Mouse (Mus musculus) layer of hippocampus, adult 11-12 months (tissue): ENCODE measurements around the gene Fbxo46.
A peak's percentile ranks its signal among the peaks of the same experiment; 100 is the strongest.

Experiments
- DNase-seq: peaks from one replicate; pipeline ENCODE4 v3.0.0; 2022; ENCODE audit warnings: low spot score

Gene Fbxo46

GRCm38 (mm10) chr7:19169506-19169905 lies 49.8 kb downstream of the Fbxo46 start:
- no peak for DNase-seq

GRCm38 (mm10) chr7:19170142-19170541 lies 50.5 kb downstream of the Fbxo46 start:
- DNase-seq: no peak

DNA sequence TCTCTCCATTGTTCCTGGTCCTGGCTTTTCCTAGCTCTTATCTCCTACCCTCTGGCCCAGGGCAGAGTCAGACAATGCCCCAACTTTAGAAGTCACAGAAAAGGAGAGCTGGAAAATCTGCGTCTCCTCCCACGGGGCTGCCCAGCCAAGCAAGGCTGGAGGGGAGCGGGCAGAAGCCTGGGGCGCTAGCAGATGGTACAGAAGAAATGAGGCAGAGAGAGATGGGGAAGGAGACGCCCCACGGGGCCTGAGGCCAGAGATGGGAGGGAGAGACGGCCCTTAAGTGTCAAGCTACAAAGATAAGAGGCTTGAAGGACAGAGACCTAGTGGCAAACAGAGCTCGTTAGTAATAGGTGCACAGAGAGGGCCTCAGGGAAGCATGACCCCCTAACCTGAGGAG lies 52.2 kb downstream of the Fbxo46 start:
- DNase-seq: no peak

DNA sequence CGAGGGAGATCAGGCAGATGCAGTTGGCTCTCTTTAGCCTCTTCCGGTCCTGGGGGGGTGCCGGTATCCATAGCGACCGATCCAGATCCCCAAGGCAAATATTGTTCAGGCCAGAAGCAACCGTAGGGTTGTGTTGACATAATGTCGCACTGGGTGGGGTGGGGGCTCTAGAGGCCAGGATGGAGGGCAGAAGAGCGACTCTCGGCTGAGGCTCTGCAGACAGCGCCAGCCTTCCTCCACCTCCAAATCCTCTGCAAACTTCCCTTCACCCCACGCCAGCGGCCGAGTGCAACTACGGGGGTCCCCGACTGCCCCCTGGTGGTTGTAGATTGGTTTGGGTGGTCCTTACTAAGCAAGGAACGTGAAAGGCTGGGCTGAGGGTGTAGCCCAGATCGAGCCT lies 53.2 kb downstream of the Fbxo46 start:
- peak; percentile 92 for DNase-seq

DNA sequence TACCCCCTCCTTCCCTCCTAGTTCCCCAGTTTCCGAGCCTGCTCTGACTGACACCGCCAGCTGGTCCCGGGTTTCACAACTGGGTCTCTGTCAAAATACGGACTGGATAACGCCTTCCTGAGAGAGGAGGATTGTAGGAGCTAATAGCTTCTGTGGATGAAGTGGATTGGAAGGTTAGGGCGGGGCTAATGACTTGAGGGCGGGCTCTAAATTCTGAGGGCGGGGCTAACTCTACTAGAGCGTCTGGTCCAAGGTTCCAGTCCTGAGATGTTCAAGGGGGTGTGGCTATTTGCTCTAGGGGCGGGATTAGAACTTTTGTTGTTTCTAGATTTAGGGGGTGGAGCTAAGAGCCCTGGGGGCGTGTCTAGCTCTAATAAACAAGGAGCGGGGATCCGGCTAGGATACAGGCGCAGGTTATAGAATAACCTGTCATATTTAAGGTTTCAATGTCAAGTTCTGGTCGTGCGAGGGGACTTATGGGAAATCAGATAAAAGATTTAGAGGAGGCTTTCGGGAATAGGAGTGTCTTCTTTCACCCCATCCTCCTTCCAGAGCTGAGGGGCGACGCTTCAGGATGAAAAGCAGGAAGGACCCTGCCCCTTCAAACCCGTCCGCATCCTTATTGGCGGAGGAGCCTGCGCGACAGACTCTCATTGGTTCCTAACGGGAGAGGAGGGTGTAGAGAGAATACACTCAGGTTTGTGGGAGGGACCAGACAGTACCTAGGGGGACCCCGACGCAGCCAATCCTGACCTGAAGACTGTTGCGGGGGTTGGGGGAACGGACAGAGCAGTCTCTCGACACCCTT lies 56.3 kb downstream of the Fbxo46 start, which contains the start of gene Eml2:
Gene Eml2, plus strand, starts transcription at position 714 of the 808 bp plus-strand sequence.
- peak; percentile 94 for DNase-seq

DNA sequence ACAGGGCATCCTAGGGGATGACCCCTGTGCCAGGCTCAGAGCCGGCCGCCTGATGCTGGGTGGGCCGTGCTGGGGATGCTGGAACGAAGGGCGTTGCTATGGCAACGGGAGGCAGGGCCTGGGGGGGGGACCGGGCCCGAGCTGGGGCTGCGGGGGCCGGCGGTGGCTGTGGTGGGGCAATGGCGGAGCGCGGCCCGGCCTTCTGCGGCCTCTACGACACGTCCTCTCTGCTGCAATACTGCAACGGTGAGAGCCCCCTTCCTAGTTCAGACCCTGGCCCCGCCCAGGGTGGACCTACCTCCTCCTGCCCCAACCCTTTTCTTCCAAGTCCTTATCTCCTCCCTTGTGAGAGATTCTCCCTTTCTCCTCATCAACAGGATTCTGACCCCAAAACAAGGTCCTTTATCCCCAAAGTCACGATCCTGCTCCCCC lies 56.9 kb downstream of the Fbxo46 start:
- DNase-seq: no peak

DNA sequence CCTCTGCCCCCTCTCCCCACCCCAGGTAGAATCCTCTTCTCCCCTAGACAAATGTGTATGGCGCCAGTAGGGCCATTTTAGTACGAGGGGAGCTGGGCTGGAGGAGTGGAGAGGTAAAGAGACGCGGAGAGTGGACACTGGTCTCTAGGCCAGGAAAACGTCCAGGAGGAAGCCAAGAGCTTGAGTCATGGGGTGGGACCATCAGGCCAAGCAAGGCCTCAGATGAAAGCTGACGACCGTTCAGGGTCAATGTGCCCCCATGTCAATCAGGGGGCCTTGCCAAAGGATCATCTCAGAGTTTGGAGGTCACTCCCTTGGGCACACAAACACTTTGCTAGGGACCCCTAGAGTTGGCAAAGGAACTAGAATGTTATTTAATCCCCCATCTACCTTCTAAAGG lies 57.6 kb downstream of the Fbxo46 start:
- no peak for DNase-seq

DNA sequence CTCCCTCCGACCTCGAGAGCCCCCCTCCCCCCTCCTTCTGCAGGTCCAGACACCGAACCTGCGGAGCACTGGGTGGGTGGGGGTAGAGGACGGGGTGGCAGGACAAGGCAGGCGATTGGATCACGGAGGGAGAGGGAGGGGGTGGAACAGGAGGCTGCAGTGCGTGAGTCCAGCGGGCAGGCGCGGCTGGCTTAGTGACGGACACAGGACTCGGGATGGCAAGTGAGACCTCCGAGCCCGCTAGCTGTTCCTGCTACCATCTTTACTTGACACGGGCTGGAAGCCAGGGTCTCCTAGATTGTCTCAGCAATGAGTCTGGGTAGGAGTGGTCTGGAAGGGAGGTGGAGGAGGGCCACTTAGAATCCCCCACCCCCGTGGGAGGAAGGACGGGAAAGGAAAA lies 58.4 kb downstream of the Fbxo46 start:
- no peak for DNase-seq

GRCm38 (mm10) chr7:19178443-19179092 lies 58.9 kb downstream of the Fbxo46 start:
- DNase-seq: peak; percentile 87

DNA sequence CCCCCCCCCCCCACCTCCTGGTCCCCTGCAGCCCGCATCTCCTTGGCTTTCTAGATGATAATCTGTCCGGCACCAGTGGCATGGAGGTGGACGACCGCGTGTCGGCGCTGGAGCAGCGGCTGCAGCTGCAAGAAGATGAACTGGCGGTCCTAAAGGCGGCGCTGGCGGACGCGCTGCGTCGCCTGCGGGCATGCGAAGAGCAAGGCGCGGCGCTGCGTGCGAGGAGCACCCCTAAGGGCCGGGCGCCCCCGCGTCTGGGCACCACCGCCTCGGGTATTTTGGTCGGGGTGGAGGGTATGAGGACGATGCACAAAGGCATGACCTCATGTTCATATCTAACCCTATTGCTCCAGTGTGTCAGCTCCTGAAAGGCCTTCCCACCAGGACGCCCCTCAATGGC lies 59.5 kb downstream of the Fbxo46 start:
- DNase-seq: peak; percentile 72

DNA sequence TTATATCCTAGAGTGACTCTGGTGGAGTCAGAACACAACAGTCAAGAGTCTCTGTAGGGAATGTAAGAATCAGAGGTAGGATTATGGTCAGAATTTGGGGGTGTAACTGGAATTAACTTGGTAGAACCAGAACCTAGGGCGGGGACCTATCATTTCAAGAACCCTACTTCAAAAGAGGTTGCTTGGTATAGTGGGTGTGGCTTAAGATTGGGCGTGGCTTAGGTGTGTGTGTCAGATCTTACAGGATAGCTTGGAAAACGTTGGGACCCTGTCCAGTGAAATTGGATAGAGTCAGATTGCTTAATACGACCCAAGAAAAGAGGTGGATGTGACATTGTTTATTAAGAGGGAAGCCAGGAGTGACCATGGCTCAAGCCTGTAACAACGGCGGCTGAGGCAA lies 60.3 kb downstream of the Fbxo46 start:
- no peak for DNase-seq

- DNase-seq: no peak
Measured at GRCm38 (mm10) chr7:19180862-19181429, 61.3 kb downstream of the Fbxo46 start.

- no peak for DNase-seq
Measured at GRCm38 (mm10) chr7:19184250-19184649, 64.6 kb downstream of the Fbxo46 start.

- DNase-seq: no peak
Measured at GRCm38 (mm10) chr7:19184758-19185157, 65.1 kb downstream of the Fbxo46 start.
